14 mouse cellular contexts compared by ENCODE assay signal in the genomic region with DNA sequence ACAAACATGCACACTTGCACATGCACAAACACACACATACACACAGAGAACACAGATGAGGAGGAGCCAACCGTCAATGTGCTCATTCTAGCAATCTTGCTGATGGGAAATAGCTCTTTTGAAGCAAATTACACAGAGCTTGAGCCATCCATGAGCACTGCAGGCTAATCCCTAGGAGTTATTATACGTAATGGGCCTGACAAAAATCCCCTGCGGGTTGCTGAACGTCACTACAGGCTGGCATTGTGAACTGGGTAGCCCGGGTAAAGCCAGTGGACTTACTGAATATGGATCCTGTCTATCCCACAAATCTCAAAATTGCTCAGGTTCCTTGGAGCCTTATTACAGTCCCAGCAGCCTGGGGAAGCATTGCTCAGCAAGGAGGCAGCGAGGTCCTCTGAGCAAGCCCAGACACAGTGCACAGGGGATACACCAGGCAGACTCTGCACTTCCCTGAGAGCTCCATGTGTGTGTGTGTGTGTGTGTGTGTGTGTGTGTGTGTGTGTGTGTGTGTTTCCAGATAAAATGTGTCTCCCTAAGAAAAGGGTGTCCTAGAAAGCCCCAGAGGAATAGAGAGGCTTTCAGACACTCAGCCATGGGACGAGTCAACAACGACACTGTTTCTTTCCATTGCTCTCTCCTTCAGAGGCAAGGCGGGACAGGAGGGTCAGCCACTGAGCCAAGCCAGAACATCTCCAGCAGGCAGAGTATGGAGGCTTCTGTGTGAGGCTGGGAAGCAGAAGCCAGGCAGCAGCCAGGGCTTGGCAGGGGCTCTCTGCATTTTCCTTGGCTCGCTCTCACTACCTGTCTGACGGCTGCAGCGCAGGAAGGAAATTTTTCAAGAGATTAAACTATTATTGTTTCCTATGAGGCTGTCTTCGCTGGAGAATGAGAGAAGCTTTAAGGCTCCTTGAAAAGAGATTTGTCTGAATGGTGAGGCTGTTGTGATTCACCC.
DNase-seq lines count a peak whose midpoint lies in the region; ATAC-seq and TF ChIP-seq lines count a peak whose summit lies in the region.
"Had no signal": no experiment of that assay in that cellular context is flagged by ENCODE, and none has a peak within 500 bp of the region (broad histone marks: within the 10 kb centered on the region; RNA-seq: fewer than 3 reads in every experiment).

No protein-coding gene starts in this region.

- peak; percentile 59 to 75 for DNase-seq in cerebellum, postnatal 10 days
- DNase-seq in cerebellum, postnatal 4 days (ENCODE audit: low spot score in 2 of 2), result no peak
- DNase-seq in layer of hippocampus, adult 2 months (ENCODE audit: low spot score in 2 of 2), result no peak
- DNase-seq in layer of hippocampus, adult 8-10 months (ENCODE audit: low spot score in 2 of 2), result no peak
- DNase-seq in hindbrain, embryonic 14.5 days (ENCODE audit: low spot score), result no peak
- peak; percentile 17 for DNase-seq in midbrain, postnatal 0 days (ENCODE audit: low spot score)
- no peak for DNase-seq in adrenal gland, postnatal 25 days
- no peak for DNase-seq in urinary bladder, adult 18-20 months (ENCODE audit: low spot score in 2 of 2)
- DNase-seq: gastrocnemius, postnatal 25 days; kidney, adult 8-10 months; layer of hippocampus, postnatal 36 days; thymus, postnatal 4 days had no signal

- peaks cover 16% of the 10 kb centered on the region for H3K4me1 ChIP-seq in hindbrain, embryonic 14.5 days (replicated peaks; ENCODE audit: control insufficient read depth, insufficient read depth, low read length)
- peaks cover 4% of the 10 kb centered on the region; the same call in 1 of the 2 replicates for H3K4me1 ChIP-seq in midbrain, postnatal 0 days (ENCODE audit: insufficient read depth, low read length)
- H3K4me1 ChIP-seq: liver, embryonic 15.5 days; megakaryocyte, embryonic 14.5 days had no signal

- 56% methylated on average over 13 of the region's 13 CpGs for WGBS in hindbrain, embryonic 14.5 days
- 34% methylated on average over 13 of the region's 13 CpGs for WGBS in midbrain, postnatal 0 days

- no peaks in the 10 kb centered on the region for H3K36me3 ChIP-seq in hindbrain, embryonic 14.5 days (replicated peaks; ENCODE audit: control insufficient read depth, insufficient read depth)
- H3K36me3 ChIP-seq in midbrain, postnatal 0 days (ENCODE audit: insufficient read depth, low read length), result no peaks in the 10 kb centered on the region
- H3K36me3 ChIP-seq: liver, embryonic 15.5 days had no signal

- no peak overlapping the region for H3K4me2 ChIP-seq in hindbrain, embryonic 14.5 days (replicated peaks)
- no peak overlapping the region for H3K4me2 ChIP-seq in midbrain, postnatal 0 days (ENCODE audit: low read depth, low read length, poor library complexity, severe bottlenecking)
- H3K4me2 ChIP-seq: liver, embryonic 15.5 days had no signal

- 0 out of 2 replicates have a peak, but pooled peaks cover 4% of the 10 kb centered on the region for H3K27me3 ChIP-seq in hindbrain, embryonic 14.5 days (ENCODE audit: control insufficient read depth, insufficient read depth, low read length)
- H3K27me3 ChIP-seq in midbrain, postnatal 0 days (ENCODE audit: insufficient read depth, low read length), result no peaks in the 10 kb centered on the region

- no peaks in the 10 kb centered on the region for H3K9me3 ChIP-seq in hindbrain, embryonic 14.5 days (ENCODE audit: control insufficient read depth, low read length)
- no peaks in the 10 kb centered on the region for H3K9me3 ChIP-seq in midbrain, postnatal 0 days (ENCODE audit: low read length)
- H3K9me3 ChIP-seq: liver, embryonic 15.5 days; megakaryocyte, embryonic 14.5 days had no signal

- H3K27ac ChIP-seq in layer of hippocampus, adult 2 months, result no peak overlapping the region
- H3K27ac ChIP-seq in hindbrain, embryonic 14.5 days, result 0 out of 2 replicates have a peak overlapping the region, but pooled peaks have one; percentile 32
- no peak overlapping the region for H3K27ac ChIP-seq in midbrain, postnatal 0 days (ENCODE audit: low read depth, low read length)
- H3K27ac ChIP-seq: liver, embryonic 15.5 days had no signal

- 0 out of 2 replicates have a peak, but pooled peaks have one; percentile 7 for TF ChIP-seq CTCF in layer of hippocampus, adult 2 months (conservative IDR thresholded peaks at IDR 0.05)
- TF ChIP-seq CTCF in midbrain, postnatal 0 days (IDR thresholded peaks at IDR 0.05), result no peak

- H3K9ac ChIP-seq in hindbrain, embryonic 14.5 days, result no peak overlapping the region
- H3K9ac ChIP-seq in midbrain, postnatal 0 days (replicated peaks; ENCODE audit: low read length, poor library complexity, severe bottlenecking), result no peak overlapping the region
- H3K9ac ChIP-seq: liver, embryonic 15.5 days had no signal

- no peak for ATAC-seq in hindbrain, embryonic 14.5 days (ENCODE audit: low FRiP score)
- peak; percentile 31; the same call in 1 of the 2 replicates for ATAC-seq in midbrain, postnatal 0 days (ENCODE audit: low FRiP score)

- no peak overlapping the region for H3K4me3 ChIP-seq in layer of hippocampus, adult 2 months
- H3K4me3 ChIP-seq in hindbrain, embryonic 14.5 days (replicated peaks; ENCODE audit: low read length), result no peak overlapping the region
- no peak overlapping the region for H3K4me3 ChIP-seq in midbrain, postnatal 0 days (ENCODE audit: low read depth, low read length)
- H3K4me3 ChIP-seq: liver, embryonic 15.5 days; megakaryocyte, embryonic 14.5 days had no signal

Comparison
In these comparisons a context has a peak if more than half of its experiments do, and no peak if none do; other contexts are left out.
1. DNase-seq: peak in cerebellum, postnatal 10 days (2 of 2) and midbrain, postnatal 0 days (single experiment); none in cerebellum, postnatal 4 days (0 of 2), layer of hippocampus, adult 2 months (0 of 2), layer of hippocampus, adult 8-10 months (0 of 2), hindbrain, embryonic 14.5 days (single experiment), adrenal gland, postnatal 25 days (single experiment) and urinary bladder, adult 18-20 months (0 of 2).